8 mouse cellular contexts compared by ENCODE assay signal in genomic region chrX:91059251-91059650, GRCm38 (mm10).
DNase-seq lines count a peak whose midpoint lies in the region; ATAC-seq and TF ChIP-seq lines count a peak whose summit lies in the region.
"Not testable (repeated sequence)": the region's sequence is repeated elsewhere in the genome, so short reads cannot be mapped to it uniquely, and the experiment has no call there.

No protein-coding gene starts in this region.

- H3K36me3 ChIP-seq in E14TG2a.4 (ENCODE audit: insufficient read depth, low read length); liver, embryonic 14.5 days (replicated peaks; ENCODE audit: control insufficient read depth, insufficient read depth, low read depth): not testable (repeated sequence)

- H3K4me1 ChIP-seq in E14TG2a.4 (replicated peaks; ENCODE audit: low read depth, low read length); liver, embryonic 14.5 days (replicated peaks; ENCODE audit: control insufficient read depth in 2 of 2, insufficient read depth in 2 of 2, low read length in 1 of 2): not testable (repeated sequence)

- not testable (repeated sequence) for H3K4me2 ChIP-seq in liver, embryonic 14.5 days (ENCODE audit: low read depth)

- TF ChIP-seq CTCF in E14TG2a.4 (conservative IDR thresholded peaks at IDR 0.05; ENCODE audit: low read length): peak; percentile 36
- peak; percentile 58 for TF ChIP-seq CTCF in liver, embryonic 14.5 days (IDR thresholded peaks at IDR 0.05; ENCODE audit: low read depth)

- TF ChIP-seq EP300 in liver, embryonic 14.5 days (IDR thresholded peaks at IDR 0.05; ENCODE audit: low read depth): not testable (repeated sequence)

- H3K4me3 ChIP-seq in E14TG2a.4 (replicated peaks; ENCODE audit: low read length); liver, embryonic 14.5 days (ENCODE audit: insufficient read depth in 1 of 2, low read depth in 2 of 2, low read length in 2 of 2): not testable (repeated sequence)

- not testable (repeated sequence) for H3K9ac ChIP-seq in liver, embryonic 14.5 days (replicated peaks)

- intact Hi-C loops in heart, postnatal 14 days (cut with DNase I): not testable (repeated sequence)

- H3K27me3 ChIP-seq in E14TG2a.4 (ENCODE audit: insufficient read depth, low read length); liver, embryonic 14.5 days (ENCODE audit: control insufficient read depth, insufficient read depth, low read length): not testable (repeated sequence)

- DNase-seq in ZHBTc4 (ENCODE audit: low read depth, low spot score): peak; percentile 40
- DNase-seq in embryo, embryonic 10.5 days (ENCODE audit: low spot score): peak; percentile 0
- DNase-seq in heart, postnatal 14 days: peak; percentile 1 to 12
- peak; percentile 21 for DNase-seq in kidney, postnatal 10 days
- DNase-seq in liver, embryonic 14.5 days (ENCODE audit: low read depth in 3 of 3, low spot score in 3 of 3): not testable (repeated sequence)
- DNase-seq in right cerebral cortex, adult 2 months (ENCODE audit: low spot score in 2 of 2): peak; percentile 1 to 7
- DNase-seq in thymus, postnatal 4 days: peak; percentile 43

- ATAC-seq in liver, embryonic 14.5 days (ENCODE audit: insufficient read depth): not testable (repeated sequence)

- H3K27ac ChIP-seq in liver, embryonic 14.5 days: not testable (repeated sequence)

- not testable (repeated sequence) for H3K9me3 ChIP-seq in E14TG2a.4 (ENCODE audit: low read length); liver, embryonic 14.5 days (ENCODE audit: control insufficient read depth, low read length)

- 14% methylated on average over 3 of the region's 3 CpGs for WGBS in liver, embryonic 14.5 days (ENCODE audit: insufficient replicate concordance)
